Mouse (Mus musculus): ENCODE data around the gene Tmem178b. TPM values are rescaled to one million over a fixed set of nuclear protein-coding genes. Genes with fewer than 3 reads are reported as not detected.

Tmem178b gene
- polyA plus RNA-seq, 1 experiment from 2014 or later, result not detected

- WGBS (ENCODE audit: insufficient replicate concordance), result 76% methylated on average over 11 of the region's 11 CpGs
- Histone ChIP-seq H3K36me3 (replicated peaks; ENCODE audit: insufficient read depth, low read length) (no peaks in the 10 kb centered on the region), H3K27me3 (ENCODE audit: insufficient read depth, low read length) (no peaks in the 10 kb centered on the region), H3K27ac (ENCODE audit: low read depth) (no peak overlapping the region), H3K4me3 (ENCODE audit: low read depth, low read length) (no peak overlapping the region), H3K9me3 (ENCODE audit: low read length) (no peaks in the 10 kb centered on the region), H3K9ac (replicated peaks) (no peak overlapping the region), H3K4me2 (ENCODE audit: low read depth, low read length) (no peak overlapping the region), H3K4me1 (ENCODE audit: insufficient read depth) (no peaks in the 10 kb centered on the region)
- ATAC-seq (no peak), DNase-seq (no peak)
- no peak for TF ChIP-seq CTCF (IDR thresholded peaks at IDR 0.05; ENCODE audit: low read depth)
- no peak for TF ChIP-seq EP300 (IDR thresholded peaks at IDR 0.05; ENCODE audit: low read depth)
These were observed 133.1 kb downstream of the Tmem178b start for GRCm38 (mm10) chr6:40006006-40006765.

- H3K9ac ChIP-seq (replicated peaks), result no peak overlapping the region
- WGBS (ENCODE audit: insufficient replicate concordance), result 52% methylated on average over 3 of the region's 3 CpGs
- ATAC-seq (no peak), DNase-seq (no peak)
- no peak overlapping the region for H3K27ac ChIP-seq (ENCODE audit: low read depth)
- no peak overlapping the region for H3K4me3 ChIP-seq (ENCODE audit: low read depth, low read length)
- H3K9me3 ChIP-seq (ENCODE audit: low read length), result no peaks in the 10 kb centered on the region
- no peaks in the 10 kb centered on the region for H3K4me1 ChIP-seq (ENCODE audit: insufficient read depth)
- no peak overlapping the region for H3K4me2 ChIP-seq (ENCODE audit: low read depth, low read length)
- TF ChIP-seq EP300 (IDR thresholded peaks at IDR 0.05; ENCODE audit: low read depth), result no peak
- H3K27me3 ChIP-seq (ENCODE audit: insufficient read depth, low read length), result no peaks in the 10 kb centered on the region
- no peaks in the 10 kb centered on the region for H3K36me3 ChIP-seq (replicated peaks; ENCODE audit: insufficient read depth, low read length)
These were observed 135.3 kb downstream of the Tmem178b start for GRCm38 (mm10) chr6:40008166-40008907.

GRCm38 (mm10) chr6:40009718-40010117, 136.6 kb downstream of the Tmem178b start:
- no peak overlapping the region for H3K4me3 ChIP-seq (ENCODE audit: low read depth, low read length)
- no peak overlapping the region for H3K9ac ChIP-seq (replicated peaks)
- DNase-seq, result no peak

GRCm38 (mm10) chr6:40011066-40011465, 138.0 kb downstream of the Tmem178b start:
- no peak overlapping the region for H3K4me3 ChIP-seq (ENCODE audit: low read depth, low read length)
- no peak for TF ChIP-seq CTCF (IDR thresholded peaks at IDR 0.05; ENCODE audit: low read depth)
- H3K4me2 ChIP-seq (ENCODE audit: low read depth, low read length), result no peak overlapping the region
- no peaks in the 10 kb centered on the region for H3K9me3 ChIP-seq (ENCODE audit: low read length)
- DNase-seq, result no peak
- no peaks in the 10 kb centered on the region for H3K4me1 ChIP-seq (ENCODE audit: insufficient read depth)
- no peak overlapping the region for H3K27ac ChIP-seq (ENCODE audit: low read depth)
- ATAC-seq, result no peak
- H3K36me3 ChIP-seq (replicated peaks; ENCODE audit: insufficient read depth, low read length), result no peaks in the 10 kb centered on the region
- H3K9ac ChIP-seq (replicated peaks), result no peak overlapping the region
- no peaks in the 10 kb centered on the region for H3K27me3 ChIP-seq (ENCODE audit: insufficient read depth, low read length)
- 71% methylated on average over 5 of the region's 5 CpGs for WGBS (ENCODE audit: insufficient replicate concordance)

More at GRCm38 (mm10) chr6:40009718-40010117, 136.6 kb downstream of the Tmem178b start:
- WGBS (ENCODE audit: insufficient replicate concordance), result 54% methylated on average over 3 of the region's 3 CpGs
- H3K27ac ChIP-seq (ENCODE audit: low read depth), result no peak overlapping the region
- H3K27me3 ChIP-seq (ENCODE audit: insufficient read depth, low read length), result no peaks in the 10 kb centered on the region
- H3K4me2 ChIP-seq (ENCODE audit: low read depth, low read length), result no peak overlapping the region
- no peaks in the 10 kb centered on the region for H3K36me3 ChIP-seq (replicated peaks; ENCODE audit: insufficient read depth, low read length)
- TF ChIP-seq EP300 (IDR thresholded peaks at IDR 0.05; ENCODE audit: low read depth) (no peak), CTCF (IDR thresholded peaks at IDR 0.05; ENCODE audit: low read depth) (no peak)
- ATAC-seq, result no peak
- H3K4me1 ChIP-seq (ENCODE audit: insufficient read depth), result no peaks in the 10 kb centered on the region
- H3K9me3 ChIP-seq (ENCODE audit: low read length), result no peaks in the 10 kb centered on the region

- TF ChIP-seq EP300 (IDR thresholded peaks at IDR 0.05; ENCODE audit: low read depth) (no peak), CTCF (IDR thresholded peaks at IDR 0.05; ENCODE audit: low read depth) (no peak)
- Histone ChIP-seq H3K4me2 (ENCODE audit: low read depth, low read length) (no peak overlapping the region), H3K4me1 (ENCODE audit: insufficient read depth) (no peaks in the 10 kb centered on the region), H3K27ac (ENCODE audit: low read depth) (no peak overlapping the region), H3K27me3 (ENCODE audit: insufficient read depth, low read length) (no peaks in the 10 kb centered on the region), H3K4me3 (ENCODE audit: low read depth, low read length) (no peak overlapping the region), H3K9ac (replicated peaks) (no peak overlapping the region), H3K9me3 (ENCODE audit: low read length) (no peaks in the 10 kb centered on the region), H3K36me3 (replicated peaks; ENCODE audit: insufficient read depth, low read length) (no peaks in the 10 kb centered on the region)
- DNase-seq (no peak), ATAC-seq (no peak)
- WGBS (ENCODE audit: insufficient replicate concordance), result 58% methylated on average over 5 of the region's 5 CpGs
These were observed 138.5 kb downstream of the Tmem178b start for GRCm38 (mm10) chr6:40011609-40012008.

GRCm38 (mm10) chr6:40013407-40013806, 140.3 kb downstream of the Tmem178b start:
- Histone ChIP-seq H3K4me1 (ENCODE audit: insufficient read depth) (no peaks in the 10 kb centered on the region), H3K27me3 (ENCODE audit: insufficient read depth, low read length) (no peaks in the 10 kb centered on the region), H3K9ac (replicated peaks) (no peak overlapping the region), H3K4me3 (ENCODE audit: low read depth, low read length) (no peak overlapping the region), H3K36me3 (replicated peaks; ENCODE audit: insufficient read depth, low read length) (no peaks in the 10 kb centered on the region), H3K27ac (ENCODE audit: low read depth) (no peak overlapping the region), H3K4me2 (ENCODE audit: low read depth, low read length) (no peak overlapping the region), H3K9me3 (ENCODE audit: low read length) (no peaks in the 10 kb centered on the region)
- TF ChIP-seq EP300 (IDR thresholded peaks at IDR 0.05; ENCODE audit: low read depth) (no peak), CTCF (IDR thresholded peaks at IDR 0.05; ENCODE audit: low read depth) (no peak)
- DNase-seq (no peak), ATAC-seq (no peak)
- whole genome bisulfite sequencing (ENCODE audit: insufficient replicate concordance), result 29% methylated on average over 5 of the region's 5 CpGs
